Mouse (Mus musculus) forebrain, embryonic 11.5 days (tissue): ENCODE results near the gene Nat9. TPM values are rescaled to one million over a fixed set of nuclear protein-coding genes. Genes with fewer than 3 reads are reported as not detected.

Experiments used
- ATAC-seq: fragments of 200-750 bp; cut with Nextera tagmentation; replicated peaks from 2 replicates; pipeline ENCODE4 v1.8.0; 2017; ENCODE audit warnings: moderate TSS enrichment; ENCODE audit not compliant: low FRiP score
- DNase-seq: peaks from one replicate; pipeline ENCODE4 v3.0.0-alpha.2; 2017; ENCODE audit warnings: low spot score
- H3K27ac ChIP-seq: fragments of 300-500 bp; sonication (generic); 2 replicates; pipeline ENCODE4 v1.5.1; 2014; ENCODE audit warnings: low read depth, low read length
- H3K27me3 ChIP-seq: fragments of 300-500 bp; sonication (generic); 2 replicates; pipeline ENCODE4 v1.6.1; 2014; ENCODE audit warnings: mild to moderate bottlenecking, low read length, mixed read lengths; ENCODE audit not compliant: control insufficient read depth, insufficient read depth
- H3K36me3 ChIP-seq: fragments of 300-500 bp; sonication (generic); 2 replicates; pipeline ENCODE4 v1.6.1; 2014; ENCODE audit warnings: mild to moderate bottlenecking, low read length, moderate library complexity, mixed read lengths; ENCODE audit not compliant: control insufficient read depth, insufficient read depth
- H3K4me1 ChIP-seq: fragments of 300-500 bp; sonication (generic); replicated peaks from 2 replicates; pipeline ENCODE4 v1.6.1; 2014; ENCODE audit warnings: low read length, mixed read lengths; ENCODE audit not compliant: control insufficient read depth, insufficient read depth
- H3K4me2 ChIP-seq: fragments of 300-500 bp; sonication (generic); 2 replicates; pipeline ENCODE4 v1.6.1; 2014; ENCODE audit warnings: low read depth, mild to moderate bottlenecking, low read length, moderate library complexity, mixed read lengths; ENCODE audit not compliant: severe bottlenecking
- H3K4me3 ChIP-seq: fragments of 300-500 bp; sonication (generic); 2 replicates; pipeline ENCODE4 v1.5.1; 2014; ENCODE audit warnings: low read depth, low read length
- H3K9ac ChIP-seq: fragments of 300-500 bp; sonication (generic); 2 replicates; pipeline ENCODE4 v1.6.1; 2014; ENCODE audit warnings: low read length
- H3K9me3 ChIP-seq: fragments of 300-500 bp; sonication (generic); 2 replicates; pipeline ENCODE4 v1.6.1; 2016; ENCODE audit warnings: low read length, mixed read lengths; ENCODE audit not compliant: control insufficient read depth
- WGBS: fragments of 180-500 bp; shearing (Covaris S2); extraction: QIAGEN DNeasy Blood & Tissue Kit; methylation state at CpG from one replicate; pipeline ENCODE4 v1.1.7; 2014; 5-methylcytosine and 5-hydroxymethylcytosine counted together
- polyA plus RNA-seq: library from polyadenylated mRNA; unstranded; fragments of >200 nt; fragmentation: Nextera tagmentation; extraction: Ambion mirVana; gene quantifications from 2 replicates; pipeline ENCODE4 v1.2.1, GENCODE M21; 2014

Nat9 gene
- polyA plus RNA-seq, 1 experiment from 2014 or later, result 16.0 TPM

DNA sequence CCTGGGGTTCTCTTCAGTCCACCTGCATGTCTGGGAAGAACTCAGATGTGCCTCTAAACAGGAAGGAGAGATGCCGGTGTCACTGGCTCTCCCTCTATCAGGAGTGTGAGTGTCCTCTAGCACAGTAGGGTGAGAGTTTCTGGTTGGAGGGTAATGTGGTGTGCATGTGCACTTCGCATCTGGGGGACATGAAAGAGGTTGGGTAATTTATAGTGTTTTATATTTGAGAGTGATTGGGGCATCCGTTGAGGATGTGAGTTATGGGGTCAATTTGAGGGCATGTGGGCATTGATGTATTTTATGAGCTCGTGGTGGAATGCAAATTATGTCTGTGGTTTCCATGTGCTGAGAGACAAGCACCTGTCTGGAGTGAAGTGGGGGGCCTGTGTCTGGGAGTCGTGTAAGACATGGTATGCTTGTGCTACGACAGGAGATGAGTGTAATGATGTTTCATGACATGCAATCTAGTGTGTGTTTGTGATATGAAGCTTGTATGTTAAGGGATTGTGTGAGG lies 36.9 kb downstream of the Nat9 start:
- Histone ChIP-seq H3K4me3 (no peak overlapping the region), H3K4me2 (no peak overlapping the region)
- 81% methylated on average over 6 of the region's 6 CpGs for WGBS

DNA sequence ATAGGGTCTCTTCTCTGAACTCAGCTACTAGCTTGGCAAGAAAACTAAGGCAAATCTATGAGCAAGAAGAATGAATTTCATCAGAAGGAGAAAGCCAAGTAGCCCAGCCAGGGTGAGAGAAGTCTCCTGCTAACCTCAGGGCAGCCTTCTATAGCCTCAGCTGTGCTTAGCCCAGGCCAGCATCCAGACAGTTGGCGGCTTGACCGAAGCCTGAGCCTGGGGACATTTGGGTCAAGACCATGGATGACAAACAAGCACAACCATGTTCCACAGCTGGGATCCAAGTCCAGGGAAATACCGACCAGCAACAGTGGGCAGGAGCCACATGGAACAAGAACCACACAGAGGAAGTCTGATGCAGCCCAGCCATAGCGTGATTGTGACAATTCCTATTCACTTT lies 39.8 kb downstream of the Nat9 start:
- Histone ChIP-seq H3K4me1 (peaks cover 3% of the 10 kb centered on the region; the same call in 1 of the 2 replicates), H3K36me3 (no peaks in the 10 kb centered on the region), H3K4me2 (no peak overlapping the region), H3K9ac (no peak overlapping the region), H3K27me3 (no peaks in the 10 kb centered on the region; the same call in 1 of the 2 replicates), H3K27ac (no peak overlapping the region), H3K4me3 (no peak overlapping the region), H3K9me3 (no peaks in the 10 kb centered on the region)
- ATAC-seq, result no peak
- WGBS, result 84% methylated on average over 4 of the region's 4 CpGs
- no peak for DNase-seq

More for the DNA sequence above, 36.9 kb downstream of the Nat9 start:
- Histone ChIP-seq H3K9me3 (no peaks in the 10 kb centered on the region), H3K9ac (no peak overlapping the region), H3K27ac (no peak overlapping the region), H3K36me3 (no peaks in the 10 kb centered on the region), H3K4me1 (peaks cover 5% of the 10 kb centered on the region; the same call in 1 of the 2 replicates), H3K27me3 (peaks cover 16% of the 10 kb centered on the region)
- ATAC-seq, result no peak
- DNase-seq, result no peak

DNA sequence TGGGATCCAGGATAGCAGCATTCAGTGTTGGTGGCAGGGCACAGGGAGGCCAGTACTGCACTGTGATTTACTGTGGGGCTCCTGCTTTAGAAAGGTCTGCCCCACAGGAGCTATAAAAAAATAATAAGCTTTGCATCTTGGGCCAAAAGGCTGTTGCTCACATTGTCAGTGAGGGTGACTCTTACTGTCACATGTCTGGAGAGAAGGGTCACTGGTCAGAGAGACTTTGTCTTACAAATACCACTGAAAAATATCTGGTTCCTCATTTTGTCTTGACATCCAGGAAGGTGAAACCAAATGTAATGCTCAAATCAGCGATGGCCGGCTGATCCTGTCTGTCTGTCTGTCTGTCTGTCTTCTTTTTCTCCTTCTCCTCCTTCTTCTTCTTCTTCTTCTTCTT lies 45.7 kb downstream of the Nat9 start:
- Histone ChIP-seq H3K27me3 (no peaks in the 10 kb centered on the region), H3K36me3 (no peaks in the 10 kb centered on the region), H3K9ac (no peak overlapping the region), H3K27ac (no peak overlapping the region), H3K4me3 (no peak overlapping the region), H3K4me1 (no peaks in the 10 kb centered on the region), H3K4me2 (no peak overlapping the region), H3K9me3 (no peaks in the 10 kb centered on the region)
- 89% methylated on average over 2 of the region's 2 CpGs for WGBS
- no peak for DNase-seq
- ATAC-seq, result no peak

DNA sequence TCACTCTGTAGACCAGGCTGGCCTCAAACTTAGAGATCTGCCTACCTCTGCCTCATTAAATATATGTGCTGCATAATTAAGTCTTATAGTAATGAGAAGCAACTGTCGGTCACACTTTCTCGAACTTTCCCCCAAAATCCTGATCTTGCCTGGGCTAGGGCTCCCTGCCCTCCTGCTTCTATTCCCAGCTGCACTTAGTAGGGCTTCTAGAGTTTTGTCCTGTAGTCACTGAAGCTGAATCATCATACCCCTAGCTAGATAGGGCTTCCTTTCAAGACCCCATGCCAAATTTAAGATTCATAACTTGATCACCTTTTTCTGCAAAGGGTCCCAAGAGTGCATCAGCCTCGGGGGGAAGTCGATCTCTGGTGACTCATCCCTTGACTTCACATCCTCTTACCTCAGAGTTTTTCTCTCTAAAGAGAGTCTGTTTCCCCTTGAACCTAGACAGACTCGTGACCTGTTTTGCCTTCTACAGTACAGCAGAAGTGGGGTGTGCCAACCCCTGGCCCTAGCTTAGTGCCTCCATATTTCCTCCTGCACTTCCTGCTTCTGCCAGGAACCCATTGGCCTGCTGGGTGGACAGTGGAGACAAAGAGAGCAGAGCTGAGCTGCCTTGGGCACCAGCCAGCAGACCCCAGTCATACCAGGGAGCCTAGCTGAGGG lies 48.9 kb downstream of the Nat9 start:
- H3K27me3 ChIP-seq, result no peaks in the 10 kb centered on the region
- H3K9me3 ChIP-seq, result no peaks in the 10 kb centered on the region
- DNase-seq, result no peak
- H3K27ac ChIP-seq, result no peak overlapping the region
- H3K4me1 ChIP-seq, result no peaks in the 10 kb centered on the region
- H3K4me2 ChIP-seq, result no peak overlapping the region
- no peaks in the 10 kb centered on the region for H3K36me3 ChIP-seq
- 89% methylated on average over 5 of the region's 5 CpGs for WGBS
- ATAC-seq, result no peak
- no peak overlapping the region for H3K4me3 ChIP-seq
- H3K9ac ChIP-seq, result no peak overlapping the region

DNA sequence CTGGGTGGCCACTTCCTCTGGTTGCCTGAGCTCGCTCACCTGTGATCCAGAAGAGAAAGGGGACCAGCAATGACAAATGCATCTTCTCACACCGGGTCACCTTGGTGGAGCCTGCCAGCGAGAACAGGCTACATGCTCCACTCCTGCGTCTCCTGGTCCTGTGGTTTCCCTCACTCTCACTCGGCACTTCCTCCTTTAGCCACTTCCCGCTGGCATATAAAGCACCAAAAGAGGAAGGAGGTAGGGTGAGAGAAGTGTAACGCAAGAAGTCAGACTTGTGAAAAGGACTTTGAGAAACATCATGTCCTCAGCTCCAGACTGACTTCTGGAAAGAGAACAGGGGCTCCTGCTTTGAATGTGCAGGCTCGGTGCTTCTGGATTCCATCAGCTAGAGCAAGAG lies 53.9 kb downstream of the Nat9 start, which contains the start of gene Cd300lf:
Gene Cd300lf, minus strand, starts transcription at position 193 of the 400 bp plus-strand sequence.
- no peaks in the 10 kb centered on the region for H3K9me3 ChIP-seq
- WGBS, result 85% methylated on average over 8 of the region's 8 CpGs
- H3K4me3 ChIP-seq, result no peak within 1 kb of the TSS
- no peak for ATAC-seq
- no peak within 1 kb of the TSS for H3K27ac ChIP-seq
- no peak within 1 kb of the TSS for H3K9ac ChIP-seq
- no peaks in the 10 kb centered on the region for H3K36me3 ChIP-seq
- H3K27me3 ChIP-seq, result no peaks in the 10 kb centered on the region
- H3K4me2 ChIP-seq, result no peak within 1 kb of the TSS
- H3K4me1 ChIP-seq, result no peaks in the 10 kb centered on the region
- DNase-seq, result no peak

Other genes with a start within 250 kb of the Nat9 start
- gene Cd300c, start 218.7 kb downstream of the Nat9 start, polyA plus RNA-seq, result not detected in 2 replicates
- not detected in 2 replicates for gene Cd300ld, start 197.9 kb downstream of the Nat9 start, polyA plus RNA-seq
- 0.65 and 0.77 TPM in 2 replicates for gene Cd300c2, start 186.0 kb downstream of the Nat9 start, polyA plus RNA-seq
- gene Cd300ld2, start 171.7 kb downstream of the Nat9 start, polyA plus RNA-seq, result not detected in 2 replicates
- gene Cd300ld4, start 160.8 kb downstream of the Nat9 start, polyA plus RNA-seq, result not detected in 2 replicates
- not detected in 2 replicates for gene Cd300ld5, start 150.1 kb downstream of the Nat9 start, polyA plus RNA-seq
- not detected in 2 replicates for gene Cd300ld3, start 139.4 kb downstream of the Nat9 start, polyA plus RNA-seq
- not detected in 2 replicates for gene Cd300e, start 125.7 kb downstream of the Nat9 start, polyA plus RNA-seq
- gene Rab37, start 96.4 kb downstream of the Nat9 start, polyA plus RNA-seq, result 0.83 and 0.98 TPM in 2 replicates
- gene Cd300lf, start 53.9 kb downstream of the Nat9 start, polyA plus RNA-seq, result not detected in 2 replicates
- gene Slc9a3r1, start 24.5 kb downstream of the Nat9 start, polyA plus RNA-seq, result 34.3 and 35.2 TPM in 2 replicates
- gene Tmem104, start 372 bp downstream of the Nat9 start, polyA plus RNA-seq, result 8.8 and 9.2 TPM in 2 replicates
- gene Grin2c, start 79.4 kb upstream of the Nat9 start, polyA plus RNA-seq, result 0.12 TPM in 1 of 2 replicates, not detected in the other
- 13.8 and 15.6 TPM in 2 replicates for gene Fdxr, start 89.2 kb upstream of the Nat9 start, polyA plus RNA-seq
- gene Fads6, start 109.8 kb upstream of the Nat9 start, polyA plus RNA-seq, result 0.25 and 0.45 TPM in 2 replicates
- not detected in 2 replicates for gene Otop2, start 119.3 kb upstream of the Nat9 start, polyA plus RNA-seq
- gene Ush1g, start 134.2 kb upstream of the Nat9 start, polyA plus RNA-seq, result not detected in 2 replicates
- not detected in 2 replicates for gene Otop3, start 146.9 kb upstream of the Nat9 start, polyA plus RNA-seq
- gene Hid1, start 179.9 kb upstream of the Nat9 start, polyA plus RNA-seq, result 22.3 and 26.0 TPM in 2 replicates
- 29.0 and 29.7 TPM in 2 replicates for gene Cdr2l, start 194.1 kb upstream of the Nat9 start, polyA plus RNA-seq
- 253 and 265 TPM in 2 replicates for gene Mrpl58, start 215.9 kb upstream of the Nat9 start, polyA plus RNA-seq
- 814 TPM in 2 replicates for gene Atp5h, start 232.1 kb upstream of the Nat9 start, polyA plus RNA-seq
- 24.5 and 27.1 TPM in 2 replicates for gene Kctd2, start 232.3 kb upstream of the Nat9 start, polyA plus RNA-seq